Mouse (Mus musculus): Measurements from ENCODE around the gene Ank3. TPM values are rescaled to one million over a fixed set of nuclear protein-coding genes. Genes with fewer than 3 reads are reported as not detected.

Ank3 gene
- polyA plus RNA-seq, 1 experiment from 2014 or later = 10.0 TPM

GRCm38 (mm10) chr10:70021667-70022066 is 623.1 kb downstream of the Ank3 start:
- H3K9ac ChIP-seq = no peak overlapping the region
- no peak overlapping the region for H3K4me3 ChIP-seq
- no peaks in the 10 kb centered on the region for H3K9me3 ChIP-seq (replicated peaks)
- H3K27ac ChIP-seq = no peak overlapping the region
- H3K4me1 ChIP-seq = no peaks in the 10 kb centered on the region
- H3K36me3 ChIP-seq = 0 out of 2 replicates have a peak, but pooled peaks cover 5% of the 10 kb centered on the region
- no peak for ATAC-seq
- H3K4me2 ChIP-seq = no peak overlapping the region
- 66% methylated on average over 10 of the region's 10 CpGs for WGBS (ENCODE audit: insufficient replicate concordance)
- H3K27me3 ChIP-seq (replicated peaks) = no peaks in the 10 kb centered on the region

GRCm38 (mm10) chr10:70022596-70022995 is 624.0 kb downstream of the Ank3 start:
- H3K27me3 ChIP-seq (replicated peaks) = no peaks in the 10 kb centered on the region
- H3K36me3 ChIP-seq = 0 out of 2 replicates have a peak, but pooled peaks cover 5% of the 10 kb centered on the region
- WGBS (ENCODE audit: insufficient replicate concordance) = 38% methylated on average over 5 of the region's 5 CpGs
- no peak overlapping the region for H3K4me3 ChIP-seq
- no peaks in the 10 kb centered on the region for H3K4me1 ChIP-seq
- no peak overlapping the region for H3K27ac ChIP-seq
- no peaks in the 10 kb centered on the region for H3K9me3 ChIP-seq (replicated peaks)
- no peak overlapping the region for H3K9ac ChIP-seq
- H3K4me2 ChIP-seq = no peak overlapping the region
- ATAC-seq = no peak

- ATAC-seq = no peak
- Histone ChIP-seq H3K4me1 (no peaks in the 10 kb centered on the region), H3K36me3 (0 out of 2 replicates have a peak, but pooled peaks cover 5% of the 10 kb centered on the region), H3K27me3 (replicated peaks) (no peaks in the 10 kb centered on the region), H3K27ac (no peak overlapping the region), H3K9ac (no peak overlapping the region), H3K9me3 (replicated peaks) (no peaks in the 10 kb centered on the region), H3K4me2 (no peak overlapping the region), H3K4me3 (no peak overlapping the region)
- WGBS (ENCODE audit: insufficient replicate concordance) = 77% methylated on average over 11 of the region's 11 CpGs
These were observed 625.3 kb downstream of the Ank3 start for GRCm38 (mm10) chr10:70023861-70024260.

- no peak overlapping the region for H3K4me2 ChIP-seq
- no peaks in the 10 kb centered on the region for H3K36me3 ChIP-seq
- H3K27me3 ChIP-seq (replicated peaks) = no peaks in the 10 kb centered on the region
- H3K27ac ChIP-seq = no peak overlapping the region
- no peak overlapping the region for H3K9ac ChIP-seq
- no peaks in the 10 kb centered on the region for H3K9me3 ChIP-seq (replicated peaks)
- WGBS (ENCODE audit: insufficient replicate concordance) = 78% methylated on average over 8 of the region's 8 CpGs
- no peak for ATAC-seq
- H3K4me1 ChIP-seq = no peaks in the 10 kb centered on the region
- H3K4me3 ChIP-seq = no peak overlapping the region
These were observed 633.4 kb downstream of the Ank3 start for GRCm38 (mm10) chr10:70031942-70032341.

- no peak overlapping the region for H3K9ac ChIP-seq
- H3K4me2 ChIP-seq = no peak overlapping the region
- no peaks in the 10 kb centered on the region for H3K9me3 ChIP-seq (replicated peaks)
- no peak for ATAC-seq
- H3K27me3 ChIP-seq (replicated peaks) = no peaks in the 10 kb centered on the region
- H3K36me3 ChIP-seq = no peaks in the 10 kb centered on the region
- no peaks in the 10 kb centered on the region for H3K4me1 ChIP-seq
- no peak overlapping the region for H3K4me3 ChIP-seq
- H3K27ac ChIP-seq = no peak overlapping the region
- 64% methylated on average over 9 of the region's 9 CpGs for WGBS (ENCODE audit: insufficient replicate concordance)
These were observed 634.4 kb downstream of the Ank3 start for GRCm38 (mm10) chr10:70032982-70033381.

- H3K36me3 ChIP-seq = no peaks in the 10 kb centered on the region
- no peaks in the 10 kb centered on the region for H3K9me3 ChIP-seq (replicated peaks)
- H3K4me2 ChIP-seq = no peak overlapping the region
- no peaks in the 10 kb centered on the region for H3K4me1 ChIP-seq
- WGBS (ENCODE audit: insufficient replicate concordance) = 64% methylated on average over 3 of the region's 3 CpGs
- H3K27ac ChIP-seq = no peak overlapping the region
- ATAC-seq = no peak
- no peak overlapping the region for H3K9ac ChIP-seq
- no peak overlapping the region for H3K4me3 ChIP-seq
- no peaks in the 10 kb centered on the region for H3K27me3 ChIP-seq (replicated peaks)
These were observed 635.3 kb downstream of the Ank3 start for GRCm38 (mm10) chr10:70033856-70034255.

GRCm38 (mm10) chr10:70039871-70040291 is 641.3 kb downstream of the Ank3 start:
- no peaks in the 10 kb centered on the region for H3K4me1 ChIP-seq
- H3K4me2 ChIP-seq = no peak overlapping the region
- no peaks in the 10 kb centered on the region for H3K9me3 ChIP-seq (replicated peaks)
- no peak for ATAC-seq
- H3K4me3 ChIP-seq = no peak overlapping the region
- 78% methylated on average over 17 of the region's 17 CpGs for WGBS (ENCODE audit: insufficient replicate concordance)
- no peak overlapping the region for H3K9ac ChIP-seq
- H3K27ac ChIP-seq = no peak overlapping the region
- no peaks in the 10 kb centered on the region for H3K36me3 ChIP-seq
- H3K27me3 ChIP-seq (replicated peaks) = no peaks in the 10 kb centered on the region

GRCm38 (mm10) chr10:70041562-70041961 is 643.0 kb downstream of the Ank3 start:
- H3K36me3 ChIP-seq = no peaks in the 10 kb centered on the region
- no peaks in the 10 kb centered on the region for H3K9me3 ChIP-seq (replicated peaks)
- no peaks in the 10 kb centered on the region for H3K4me1 ChIP-seq
- no peak overlapping the region for H3K9ac ChIP-seq
- ATAC-seq = no peak
- H3K27ac ChIP-seq = no peak overlapping the region
- no peak overlapping the region for H3K4me3 ChIP-seq
- no peaks in the 10 kb centered on the region for H3K27me3 ChIP-seq (replicated peaks)
- no peak overlapping the region for H3K4me2 ChIP-seq

GRCm38 (mm10) chr10:70045722-70046121 is 647.1 kb downstream of the Ank3 start:
- Histone ChIP-seq H3K9me3 (replicated peaks) (no peaks in the 10 kb centered on the region), H3K4me2 (no peak overlapping the region), H3K27me3 (replicated peaks) (no peaks in the 10 kb centered on the region), H3K9ac (no peak overlapping the region), H3K36me3 (no peaks in the 10 kb centered on the region), H3K4me3 (no peak overlapping the region), H3K27ac (no peak overlapping the region), H3K4me1 (no peaks in the 10 kb centered on the region)
- 54% methylated on average over 2 of the region's 2 CpGs for WGBS (ENCODE audit: insufficient replicate concordance)
- ATAC-seq = no peak

- Histone ChIP-seq H3K9me3 (replicated peaks) (peaks cover 11% of the 10 kb centered on the region), H3K9ac (no peak overlapping the region), H3K36me3 (no peaks in the 10 kb centered on the region), H3K4me2 (no peak overlapping the region), H3K4me3 (no peak overlapping the region), H3K27me3 (replicated peaks) (no peaks in the 10 kb centered on the region), H3K27ac (no peak overlapping the region), H3K4me1 (no peaks in the 10 kb centered on the region)
- ATAC-seq = no peak
- 67% methylated on average over 7 of the region's 7 CpGs for WGBS (ENCODE audit: insufficient replicate concordance)
These were observed 651.2 kb downstream of the Ank3 start for GRCm38 (mm10) chr10:70049771-70050170.

GRCm38 (mm10) chr10:70055291-70055690 is 656.7 kb downstream of the Ank3 start:
- no peak for ATAC-seq
- H3K4me3 ChIP-seq = no peak overlapping the region
- no peak overlapping the region for H3K4me2 ChIP-seq
- H3K27ac ChIP-seq = no peak overlapping the region
- no peaks in the 10 kb centered on the region for H3K4me1 ChIP-seq
- no peak overlapping the region for H3K9ac ChIP-seq
- no peaks in the 10 kb centered on the region for H3K27me3 ChIP-seq (replicated peaks)
- no peaks in the 10 kb centered on the region for H3K36me3 ChIP-seq
- H3K9me3 ChIP-seq (replicated peaks) = peaks cover 11% of the 10 kb centered on the region
- 69% methylated on average over 2 of the region's 2 CpGs for WGBS (ENCODE audit: insufficient replicate concordance)

GRCm38 (mm10) chr10:70057064-70057463 is 658.5 kb downstream of the Ank3 start:
- Histone ChIP-seq H3K27ac (no peak overlapping the region), H3K9ac (no peak overlapping the region), H3K4me1 (no peaks in the 10 kb centered on the region), H3K4me2 (no peak overlapping the region), H3K4me3 (no peak overlapping the region), H3K36me3 (no peaks in the 10 kb centered on the region), H3K27me3 (replicated peaks) (peaks cover 4% of the 10 kb centered on the region; the same call in 1 of the 2 replicates), H3K9me3 (replicated peaks) (peaks cover 11% of the 10 kb centered on the region)
- ATAC-seq = no peak
- 53% methylated on average over 3 of the region's 3 CpGs for WGBS (ENCODE audit: insufficient replicate concordance)

GRCm38 (mm10) chr10:70060021-70060688 is 661.6 kb downstream of the Ank3 start:
- no peak overlapping the region for H3K4me2 ChIP-seq
- H3K4me1 ChIP-seq = no peaks in the 10 kb centered on the region
- no peak for ATAC-seq

More at GRCm38 (mm10) chr10:70060021-70060688, 661.6 kb downstream of the Ank3 start:
- no peak overlapping the region for H3K4me3 ChIP-seq
- no peak overlapping the region for H3K27ac ChIP-seq
- no peak overlapping the region for H3K9ac ChIP-seq
- WGBS (ENCODE audit: insufficient replicate concordance) = 67% methylated on average over 19 of the region's 19 CpGs
- H3K9me3 ChIP-seq (replicated peaks) = no peaks in the 10 kb centered on the region
- H3K27me3 ChIP-seq (replicated peaks) = peaks cover 4% of the 10 kb centered on the region; the same call in 1 of the 2 replicates
- H3K36me3 ChIP-seq = no peaks in the 10 kb centered on the region
